Mouse (Mus musculus) cerebellum, adult 2 months (tissue): ENCODE measurements at regions not wholly inside any gene's neighbourhood (a gene's known extent, or its start where the extent isn't known, plus 50 kb on each side); places are given as distances from the start of the nearest gene placed in this dataset.

ENCODE experiments used
- DNase-seq, 2 experiments: peaks; one replicate each; pipeline ENCODE4 v3.0.0; 2021
- H3K27ac ChIP-seq: fragments of 200-500 bp; 2 replicates; pipeline ENCODE4 v1.5.1; 2012; ENCODE audit warnings: low read length, control low read depth, inconsistent platforms; ENCODE audit not compliant: insufficient read depth
- H3K27me3 ChIP-seq: fragments of 200-500 bp; 2 replicates; pipeline ENCODE4 v1.6.1; 2012; ENCODE audit warnings: inconsistent platforms, mild to moderate bottlenecking, low read length, moderate library complexity; ENCODE audit not compliant: control insufficient read depth, insufficient read depth
- H3K4me1 ChIP-seq: fragments of 200-500 bp; 2 replicates; pipeline ENCODE4 v1.6.1; 2011; ENCODE audit warnings: low read length; ENCODE audit not compliant: control insufficient read depth, insufficient read depth
- H3K4me3 ChIP-seq: fragments of 200-500 bp; replicated peaks from 2 replicates; pipeline ENCODE3; 2011; ENCODE audit warnings: mild to moderate bottlenecking, low read depth, low read length, control low read depth; ENCODE audit not compliant: insufficient read depth
- CTCF ChIP-seq: fragments of 200-500 bp; IDR thresholded peaks from 2 replicates; pipeline ENCODE4 v1.5.1; 2011; ENCODE audit warnings: low read depth, mild to moderate bottlenecking, control low read depth, low read length, moderate library complexity, borderline replicate concordance; ENCODE audit not compliant: insufficient read depth
- POLR2A ChIP-seq: fragments of 200-500 bp; IDR thresholded peaks from 2 replicates; pipeline ENCODE4 v1.6.1; 2011; ENCODE audit warnings: low read length, control low read depth, borderline replicate concordance; ENCODE audit not compliant: insufficient read depth
- WGBS: fragments of 180-500 bp; shearing (Covaris S2); methylation state at CpG from one replicate; pipeline ENCODE4 v1.1.7; 2018; 5-methylcytosine and 5-hydroxymethylcytosine counted together

DNA sequence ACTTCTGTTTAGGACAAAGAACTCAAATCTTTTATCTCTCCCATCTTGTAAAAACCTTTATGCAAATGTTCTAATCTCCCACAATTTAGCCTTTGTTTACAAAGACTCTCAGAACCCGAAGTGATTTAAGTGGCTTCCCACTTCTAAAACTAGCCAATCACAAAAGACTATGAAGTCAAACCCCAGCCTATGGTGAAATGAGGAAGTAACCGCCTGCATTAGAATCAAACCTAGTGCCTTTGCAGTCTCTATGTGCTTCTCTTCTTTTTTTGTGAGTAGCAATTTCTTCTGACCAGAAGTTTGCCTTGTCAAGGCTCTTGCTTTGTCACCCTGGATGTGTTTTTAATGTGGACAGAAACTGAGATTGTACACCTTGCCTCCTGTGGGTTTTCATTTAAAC, 53.6 kb upstream of the Slc25a13 start:
- Histone ChIP-seq H3K4me3 (no peak overlapping the region), H3K27ac (no peak overlapping the region), H3K4me1 (no peaks in the 10 kb centered on the region), H3K27me3 (no peaks in the 10 kb centered on the region)
- DNase-seq = no peak
- 50% methylated on average over 2 of the region's 2 CpGs for WGBS
- TF ChIP-seq POLR2A (no peak), CTCF (no peak)
